Mouse (Mus musculus) spleen, adult 2 months (tissue): ENCODE results near the gene Gnai3.

Experiments used
- CTCF ChIP-seq: fragments of 200-500 bp; IDR thresholded peaks from 2 replicates; pipeline ENCODE4 v1.5.1; 2011; ENCODE audit warnings: mild to moderate bottlenecking, inconsistent platforms; ENCODE audit not compliant: insufficient read depth, insufficient read length, insufficient replicate concordance; ENCODE audit errors: extremely low read depth
- POLR2A ChIP-seq: fragments of 200-500 bp; IDR thresholded peaks from 2 replicates; pipeline ENCODE4 v1.6.1; 2011; ENCODE audit warnings: low read depth, low read length, inconsistent platforms

- TF ChIP-seq CTCF: no peak
- TF ChIP-seq POLR2A: no peak
These were observed 6.3 kb upstream of the Gnai3 start for GRCm38 (mm10) chr3:108152290-108152689.
